In the genomic region with DNA sequence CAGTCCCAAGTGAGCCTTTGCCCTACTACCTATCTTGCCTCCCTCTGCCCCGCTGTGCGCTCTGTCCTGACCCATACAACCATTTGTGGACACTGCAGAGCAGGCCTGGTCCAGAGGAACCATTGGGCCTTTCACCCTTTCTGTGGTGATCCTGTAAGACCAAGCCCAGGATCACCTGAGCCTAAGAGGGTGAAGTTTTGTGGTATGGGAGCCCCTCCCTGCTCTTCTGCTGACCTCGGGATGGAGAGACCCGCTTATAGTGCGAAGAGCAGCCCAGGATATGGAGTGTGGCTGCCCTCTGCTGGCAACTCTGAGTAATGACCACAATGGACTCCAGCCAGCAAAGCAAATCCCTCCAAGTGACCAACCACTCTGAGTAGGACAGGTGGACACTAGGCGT, we compare ENCODE assay signal across 8 mouse cellular contexts. TPM values are rescaled to one million over a fixed set of nuclear protein-coding genes. Genes with fewer than 3 reads are reported as not detected.
DNase-seq lines count a peak whose midpoint lies in the region; ATAC-seq and TF ChIP-seq lines count a peak whose summit lies in the region.

No protein-coding gene starts in this region.

- H3K27ac ChIP-seq in CH12.LX (ENCODE audit: insufficient read depth, low read depth), result no peak overlapping the region
- H3K27ac ChIP-seq in liver, embryonic 11.5 days (ENCODE audit: low read depth, low read length), result no peak overlapping the region

- peaks cover 4% of the 10 kb centered on the region for H3K9me3 ChIP-seq in CH12.LX (replicated peaks; ENCODE audit: low read length)
- H3K9me3 ChIP-seq in liver, embryonic 11.5 days (ENCODE audit: control insufficient read depth, low read length), result no peaks in the 10 kb centered on the region

- 34% methylated on average over 6 of the region's 6 CpGs for WGBS in liver, embryonic 11.5 days

- H3K27me3 ChIP-seq in CH12.LX (replicated peaks), result peaks cover 73% of the 10 kb centered on the region
- no peaks in the 10 kb centered on the region for H3K27me3 ChIP-seq in liver, embryonic 11.5 days (replicated peaks; ENCODE audit: control insufficient read depth, insufficient read depth, low read length)

- H3K36me3 ChIP-seq in CH12.LX (replicated peaks in 1 of 2; ENCODE audit: control insufficient read depth in 1 of 2, insufficient read depth in 1 of 2, low read length in 1 of 2), result no peaks in the 10 kb centered on the region
- no peaks in the 10 kb centered on the region for H3K36me3 ChIP-seq in liver, embryonic 11.5 days (ENCODE audit: control insufficient read depth, insufficient read depth, low read length)

- no peak overlapping the region for H3K4me2 ChIP-seq in CH12.LX (ENCODE audit: insufficient read depth, low read depth, poor library complexity, severe bottlenecking)
- H3K4me2 ChIP-seq in liver, embryonic 11.5 days, result no peak overlapping the region

- ATAC-seq in liver, embryonic 11.5 days (replicated peaks; ENCODE audit: low FRiP score), result no peak; the same call in 1 of the 2 replicates

- TF ChIP-seq RAD21 in CH12.LX (IDR thresholded peaks at IDR 0.05; ENCODE audit: low read depth, low read length), result peak; percentile 85

- no peaks in the 10 kb centered on the region for H3K4me1 ChIP-seq in CH12.LX (ENCODE audit: control insufficient read depth in 1 of 2, insufficient read depth in 2 of 2)
- H3K4me1 ChIP-seq in liver, embryonic 11.5 days (replicated peaks; ENCODE audit: control insufficient read depth, insufficient read depth, low read length), result no peaks in the 10 kb centered on the region

- H3K79me2 ChIP-seq in CH12.LX (replicated peaks; ENCODE audit: control insufficient read depth, extremely low read depth, insufficient read depth, poor library complexity, severe bottlenecking), result no peaks in the 10 kb centered on the region

- no peak overlapping the region for H3K4me3 ChIP-seq in CH12.LX (replicated peaks in 1 of 3; ENCODE audit: low read depth in 2 of 3, low read length in 2 of 3, poor library complexity in 1 of 3)
- H3K4me3 ChIP-seq in liver, embryonic 11.5 days (ENCODE audit: low read depth, low read length), result no peak overlapping the region

- dilution Hi-C loops in CH12.LX (cut with MboI; ENCODE audit: extremely low pct_ligation_motif_present, extremely low pct_unique_long_range_greater_than_20kb, low sequenced_read_pairs), result no loop called here

- no peak overlapping the region for H3K9ac ChIP-seq in CH12.LX (ENCODE audit: insufficient read depth, low read depth)
- no peak overlapping the region for H3K9ac ChIP-seq in liver, embryonic 11.5 days (ENCODE audit: low read depth, low read length)

- DNase-seq in CH12.LX (ENCODE audit: extremely low read depth), result peak; percentile 29
- peak; percentile 10 for DNase-seq in T-cell, adult 2 months (ENCODE audit: low spot score)
- DNase-seq in embryo, embryonic 10 days (ENCODE audit: low spot score), result peak; percentile 87
- peak; percentile 33 to 41 for DNase-seq in heart, adult 9 months (ENCODE audit: low spot score in 2 of 2)
- peak; percentile 22 to 35 for DNase-seq in kidney, adult 8-10 months
- peak; percentile 39 for DNase-seq in liver, embryonic 11.5 days (ENCODE audit: low spot score)
- peak; percentile 11 to 19 for DNase-seq in natural killer cell, adult 2 months (ENCODE audit: low spot score in 2 of 2)
- DNase-seq in urinary bladder, postnatal 36 days (ENCODE audit: low spot score in 2 of 2), result peak; percentile 22 to 40

- TF ChIP-seq POLR2A in CH12.LX (IDR thresholded peaks at IDR 0.05; ENCODE audit: low read depth, low read length), result no peak

- in situ Hi-C loops in CH12.LX (cut with MboI; ENCODE audit: low pct_ligation_motif_present, low pct_unique_long_range_greater_than_20kb, low sequenced_read_pairs), result loop anchor here (10.0 kb wide), 1 partner anchor 71 kb away; no protein-coding TSS in a partner anchor

- no peak for TF ChIP-seq EP300 in CH12.LX (IDR thresholded peaks at IDR 0.05; ENCODE audit: low read length)

- TF ChIP-seq CTCF in CH12.LX (conservative IDR thresholded peaks at IDR 0.05 in 1 of 2, IDR thresholded peaks at IDR 0.05 in 1 of 2; ENCODE audit: low read depth in 2 of 2, low read length in 2 of 2), result peak; percentile 73 to 88; a peak in 2 of 4 replicates

TF ChIP-seq in CH12.LX, 34 proteins besides CTCF, POLR2A, EP300 and RAD21:
- TF ChIP-seq SMC3 (IDR thresholded peaks at IDR 0.05; ENCODE audit: low read depth, low read length) (peak; percentile 69), NRF1 (IDR thresholded peaks at IDR 0.05; ENCODE audit: low read depth, low read length) (no peak), ZMIZ1 (IDR thresholded peaks at IDR 0.05; ENCODE audit: low read depth, low read length) (no peak), TCF12 (IDR thresholded peaks at IDR 0.05; ENCODE audit: low read depth, low read length) (peak; percentile 24; the same call in 1 of the 2 replicates), MAZ (IDR thresholded peaks at IDR 0.05; ENCODE audit: low read depth, low read length) (no peak)
TF ChIP-seq in CH12.LX: peak in this region for 2.

RNA-seq across cellular contexts. Expression of a gene that starts 11.6 kb away (rescaled TPM):
- total RNA-seq in CH12.LX (2012; rRNA removed) (not detected in 2 replicates), CH12.LX (2014; rRNA removed) (not detected in 2 replicates)
- polyA plus RNA-seq in CH12.LX (2012; ENCODE audit: insufficient read length, low read depth), result not detected in 2 replicates
- polyA plus RNA-seq in liver, embryonic 11.5 days (2014; fragmentation: Nextera tagmentation; extraction: Ambion mirVana), result 0.10 TPM in 1 of 2 replicates, not detected in the other

RNA-seq across cellular contexts. Expression of a gene that starts 43.7 kb away (rescaled TPM):
- total RNA-seq in CH12.LX (2012; rRNA removed) (2.0 and 3.9 TPM in 2 replicates), CH12.LX (2014; rRNA removed) (2.0 and 2.2 TPM in 2 replicates)
- 0.70 and 0.71 TPM in 2 replicates for polyA plus RNA-seq in CH12.LX (2012; ENCODE audit: insufficient read length, low read depth)
- 0.25 and 0.31 TPM in 2 replicates for polyA plus RNA-seq in liver, embryonic 11.5 days (2014; fragmentation: Nextera tagmentation; extraction: Ambion mirVana)

Comparison
In these comparisons a context has a peak if more than half of its experiments do, and no peak if none do; other contexts are left out.
1. DNase-seq: peak in every context shown above with its lines; median percentile 87 in embryo, embryonic 10 days; 39 in liver, embryonic 11.5 days; 37 in heart, adult 9 months; 31 in urinary bladder, postnatal 36 days; 29 in CH12.LX; 28 in kidney, adult 8-10 months; 15 in natural killer cell, adult 2 months; 10 in T-cell, adult 2 months.